Mouse (Mus musculus): ENCODE measurements at regions not wholly inside any gene's neighbourhood (a gene's known extent, or its start where the extent isn't known, plus 50 kb on each side); places are given as distances from the start of the nearest gene placed in this dataset.

- Histone ChIP-seq H3K27ac (ENCODE audit: low read depth) (no peak overlapping the region), H3K27me3 (ENCODE audit: insufficient read depth, low read length) (no peaks in the 10 kb centered on the region), H3K4me2 (no peak overlapping the region), H3K9me3 (ENCODE audit: low read depth, low read length) (no peaks in the 10 kb centered on the region), H3K9ac (no peak overlapping the region), H3K4me3 (ENCODE audit: low read depth, low read length) (no peak overlapping the region), H3K36me3 (ENCODE audit: insufficient read depth) (no peaks in the 10 kb centered on the region), H3K4me1 (ENCODE audit: insufficient read depth) (no peaks in the 10 kb centered on the region)
- ATAC-seq (ENCODE audit: insufficient read depth): no peak
- DNase-seq: no peak
- no peak for TF ChIP-seq CTCF (IDR thresholded peaks at IDR 0.05; ENCODE audit: low read depth)
Measured at GRCm38 (mm10) chr5:26338191-26338590, 80.7 kb downstream of the Gm7361 start.

GRCm38 (mm10) chr5:26339266-26339665 lies 81.8 kb downstream of the Gm7361 start:
- no peak for TF ChIP-seq CTCF (IDR thresholded peaks at IDR 0.05; ENCODE audit: low read depth)
- Histone ChIP-seq H3K4me1 (ENCODE audit: insufficient read depth) (no peaks in the 10 kb centered on the region), H3K9me3 (ENCODE audit: low read depth, low read length) (no peaks in the 10 kb centered on the region), H3K27me3 (ENCODE audit: insufficient read depth, low read length) (no peaks in the 10 kb centered on the region), H3K27ac (ENCODE audit: low read depth) (no peak overlapping the region), H3K4me3 (ENCODE audit: low read depth, low read length) (no peak overlapping the region), H3K4me2 (no peak overlapping the region), H3K36me3 (ENCODE audit: insufficient read depth) (no peaks in the 10 kb centered on the region), H3K9ac (no peak overlapping the region)
- no peak for ATAC-seq (ENCODE audit: insufficient read depth)
- 100% methylated on average over 1 of the region's 1 CpGs for WGBS
- no peak for DNase-seq

DNA sequence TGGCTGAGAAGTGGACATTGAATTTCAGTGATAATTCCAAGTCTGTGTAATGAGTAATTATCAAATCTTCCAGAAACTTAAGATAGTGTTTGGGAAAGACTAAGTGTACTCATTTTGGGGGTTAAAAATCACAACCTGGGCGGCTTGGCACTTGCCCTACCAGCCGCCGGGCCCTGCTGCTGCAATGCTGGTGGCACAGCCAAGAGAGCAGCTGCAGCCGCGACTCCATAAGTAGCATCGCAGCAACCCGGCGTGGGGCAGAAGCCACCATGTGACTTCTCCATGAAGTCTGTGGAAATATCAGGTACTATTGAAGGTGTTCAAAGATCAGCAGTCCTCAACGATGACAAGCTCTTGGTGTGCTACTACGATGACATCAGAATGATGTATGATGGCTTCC lies 97.7 kb downstream of the Gm7361 start:
- no peaks in the 10 kb centered on the region for H3K9me3 ChIP-seq (ENCODE audit: low read depth, low read length)
- no peak overlapping the region for H3K4me2 ChIP-seq
- no peaks in the 10 kb centered on the region for H3K4me1 ChIP-seq (ENCODE audit: insufficient read depth)
- no peak overlapping the region for H3K27ac ChIP-seq (ENCODE audit: low read depth)
- 90% methylated on average over 10 of the region's 10 CpGs for WGBS
- no peak for ATAC-seq (ENCODE audit: insufficient read depth)
- no peaks in the 10 kb centered on the region for H3K36me3 ChIP-seq (ENCODE audit: insufficient read depth)
- no peak for TF ChIP-seq CTCF (IDR thresholded peaks at IDR 0.05; ENCODE audit: low read depth)
- DNase-seq: no peak
- no peak overlapping the region for H3K9ac ChIP-seq
- H3K27me3 ChIP-seq (ENCODE audit: insufficient read depth, low read length): no peaks in the 10 kb centered on the region
- H3K4me3 ChIP-seq (ENCODE audit: low read depth, low read length): no peak overlapping the region

GRCm38 (mm10) chr5:26359082-26359481 lies 101.6 kb downstream of the Gm7361 start:
- WGBS: 79% methylated on average over 3 of the region's 3 CpGs
- H3K4me3 ChIP-seq (ENCODE audit: low read depth, low read length): no peak overlapping the region
- no peaks in the 10 kb centered on the region for H3K9me3 ChIP-seq (ENCODE audit: low read depth, low read length)
- TF ChIP-seq CTCF (IDR thresholded peaks at IDR 0.05; ENCODE audit: low read depth): no peak
- H3K27ac ChIP-seq (ENCODE audit: low read depth): no peak overlapping the region
- DNase-seq (no peak), ATAC-seq (ENCODE audit: insufficient read depth) (no peak)
- no peaks in the 10 kb centered on the region for H3K4me1 ChIP-seq (ENCODE audit: insufficient read depth)
- H3K36me3 ChIP-seq (ENCODE audit: insufficient read depth): no peaks in the 10 kb centered on the region
- no peak overlapping the region for H3K9ac ChIP-seq
- H3K4me2 ChIP-seq: no peak overlapping the region
- no peaks in the 10 kb centered on the region for H3K27me3 ChIP-seq (ENCODE audit: insufficient read depth, low read length)

DNA sequence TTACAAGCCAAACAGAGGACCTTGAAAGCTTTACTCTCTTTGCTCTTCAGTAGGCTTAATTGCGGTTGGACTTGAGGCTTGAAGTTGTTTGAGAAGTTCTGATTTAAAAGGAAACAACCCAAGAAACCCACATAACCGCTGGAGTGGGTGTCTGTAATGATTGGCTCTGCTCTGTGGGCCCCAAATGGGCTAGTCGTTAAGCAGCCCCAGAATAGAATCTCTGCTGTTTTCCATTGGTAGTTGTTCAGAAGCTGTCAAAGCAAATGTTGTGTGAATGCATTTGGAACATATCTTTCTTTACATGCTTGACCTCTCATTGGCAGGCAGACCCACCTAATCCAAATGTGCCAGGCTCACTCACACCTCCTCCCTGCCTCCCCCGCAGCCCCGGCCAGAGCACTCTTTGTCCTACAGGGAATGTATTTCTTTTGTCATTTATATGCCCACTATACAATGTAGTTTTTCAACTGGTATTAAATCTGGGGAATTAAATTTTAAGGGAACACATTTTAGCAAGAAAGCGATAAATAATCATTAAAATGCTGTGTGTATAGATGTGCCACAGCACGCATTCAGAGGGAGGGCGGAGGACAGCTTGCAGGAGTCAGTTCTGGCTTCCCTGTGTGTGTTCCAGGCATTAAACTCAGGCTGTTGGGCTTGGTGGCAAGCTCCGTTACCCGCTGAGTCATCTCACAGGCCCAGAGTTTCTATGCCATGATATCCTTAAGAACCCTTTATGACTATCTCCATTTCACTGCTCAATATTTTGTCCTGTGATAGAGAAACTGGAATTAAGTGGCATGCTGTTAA lies 116.9 kb downstream of the Gm7361 start:
- ATAC-seq (ENCODE audit: insufficient read depth) (no peak), DNase-seq (no peak)
- TF ChIP-seq CTCF (IDR thresholded peaks at IDR 0.05; ENCODE audit: low read depth): no peak
- 74% methylated on average over 10 of the region's 10 CpGs for WGBS
- Histone ChIP-seq H3K4me3 (ENCODE audit: low read depth, low read length) (no peak overlapping the region), H3K27ac (ENCODE audit: low read depth) (no peak overlapping the region), H3K4me2 (no peak overlapping the region), H3K9ac (no peak overlapping the region), H3K9me3 (ENCODE audit: low read depth, low read length) (no peaks in the 10 kb centered on the region), H3K36me3 (ENCODE audit: insufficient read depth) (no peaks in the 10 kb centered on the region), H3K27me3 (ENCODE audit: insufficient read depth, low read length) (no peaks in the 10 kb centered on the region), H3K4me1 (ENCODE audit: insufficient read depth) (no peaks in the 10 kb centered on the region)

GRCm38 (mm10) chr5:26407088-26407672 lies 149.7 kb downstream of the Gm7361 start:
- DNase-seq (no peak), ATAC-seq (ENCODE audit: insufficient read depth) (no peak)
- Histone ChIP-seq H3K36me3 (ENCODE audit: insufficient read depth) (no peaks in the 10 kb centered on the region), H3K27ac (ENCODE audit: low read depth) (no peak overlapping the region), H3K9ac (no peak overlapping the region), H3K4me1 (ENCODE audit: insufficient read depth) (no peaks in the 10 kb centered on the region), H3K4me3 (ENCODE audit: low read depth, low read length) (no peak overlapping the region), H3K9me3 (ENCODE audit: low read depth, low read length) (no peaks in the 10 kb centered on the region), H3K4me2 (no peak overlapping the region), H3K27me3 (ENCODE audit: insufficient read depth, low read length) (no peaks in the 10 kb centered on the region)
- WGBS: 70% methylated on average over 2 of the region's 2 CpGs
- no peak for TF ChIP-seq CTCF (IDR thresholded peaks at IDR 0.05; ENCODE audit: low read depth)

DNA sequence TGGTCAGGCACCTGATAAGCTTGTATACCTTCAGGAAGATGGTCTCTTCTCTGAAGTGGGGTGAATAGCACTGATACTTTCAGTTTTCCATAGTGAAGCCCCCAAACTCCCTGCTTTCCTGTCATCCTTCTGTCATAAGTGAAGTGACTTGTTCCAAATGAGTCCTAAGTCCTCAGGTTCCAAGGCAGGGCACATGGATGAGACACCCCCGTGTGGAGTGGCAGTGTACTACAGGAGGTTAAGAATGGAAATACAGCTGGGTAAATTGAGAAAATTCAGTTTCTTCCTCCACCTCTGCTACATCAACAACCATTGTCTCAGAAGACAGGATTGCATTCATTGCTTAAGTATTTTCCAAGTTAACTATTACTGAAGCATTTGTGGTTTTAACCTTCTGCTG lies 155.7 kb downstream of the Gm7361 start:
- ATAC-seq (ENCODE audit: insufficient read depth) (no peak), DNase-seq (no peak)
- Histone ChIP-seq H3K4me2 (no peak overlapping the region), H3K27me3 (ENCODE audit: insufficient read depth, low read length) (no peaks in the 10 kb centered on the region), H3K9me3 (ENCODE audit: low read depth, low read length) (no peaks in the 10 kb centered on the region), H3K4me1 (ENCODE audit: insufficient read depth) (no peaks in the 10 kb centered on the region), H3K36me3 (ENCODE audit: insufficient read depth) (no peaks in the 10 kb centered on the region), H3K9ac (no peak overlapping the region), H3K4me3 (ENCODE audit: low read depth, low read length) (no peak overlapping the region), H3K27ac (ENCODE audit: low read depth) (no peak overlapping the region)
- 24% methylated on average over 1 of the region's 1 CpGs for WGBS
- no peak for TF ChIP-seq CTCF (IDR thresholded peaks at IDR 0.05; ENCODE audit: low read depth)

All from lung, embryonic 14.5 days (tissue).